In genomic region chr1:175893263-175893662, GRCm38 (mm10) we compare ENCODE assay signal across 23 mouse cellular contexts. TPM values are rescaled to one million over a fixed set of nuclear protein-coding genes. Genes with fewer than 3 reads are reported as not detected.
DNase-seq lines count a peak whose midpoint lies in the region; ATAC-seq and TF ChIP-seq lines count a peak whose summit lies in the region.
"Had no signal": no experiment of that assay in that cellular context is flagged by ENCODE, and none has a peak within 500 bp of the region (broad histone marks: within the 10 kb centered on the region; RNA-seq: fewer than 3 reads in every experiment).

No protein-coding gene starts in this region.

- DNase-seq in heart, adult 11 months: peak; percentile 55
- DNase-seq in lung, adult 18-20 months: no peak
- peak; percentile 11 for DNase-seq in lung, postnatal 0 days (ENCODE audit: low spot score)
- no peak for DNase-seq in lung, postnatal 10 days
- DNase-seq: adrenal gland, adult 2 months; adrenal gland, adult 8-10 months; adrenal gland, postnatal 10 days; adrenal gland, postnatal 14 days; adrenal gland, postnatal 25 days; adrenal gland, postnatal 36 days; B cell, adult 2 months; cerebellum, adult 11 months; cerebellum, adult 11-12 months; cerebellum, adult 18-20 months had no signal

- no peak overlapping the region for H3K9ac ChIP-seq in heart, embryonic 12.5 days
- no peak overlapping the region for H3K9ac ChIP-seq in lung, embryonic 16.5 days (ENCODE audit: low read length)
- no peak overlapping the region for H3K9ac ChIP-seq in lung, postnatal 0 days (replicated peaks; ENCODE audit: low read depth)

- no peak for TF ChIP-seq EP300 in lung, postnatal 0 days (IDR thresholded peaks at IDR 0.05)

- H3K4me1 ChIP-seq in heart, embryonic 12.5 days (replicated peaks): no peaks in the 10 kb centered on the region
- no peaks in the 10 kb centered on the region for H3K4me1 ChIP-seq in lung, embryonic 16.5 days (replicated peaks; ENCODE audit: control insufficient read depth, insufficient read depth, low read length)
- H3K4me1 ChIP-seq in lung, postnatal 0 days (ENCODE audit: insufficient read depth, low read depth, low read length): no peaks in the 10 kb centered on the region

- peaks cover 64% of the 10 kb centered on the region for H3K36me3 ChIP-seq in heart, embryonic 12.5 days
- peaks cover 27% of the 10 kb centered on the region for H3K36me3 ChIP-seq in lung, embryonic 16.5 days (ENCODE audit: control insufficient read depth, insufficient read depth, low read length)
- no peaks in the 10 kb centered on the region for H3K36me3 ChIP-seq in lung, postnatal 0 days (ENCODE audit: insufficient read depth, low read length)

- no peak overlapping the region for H3K27ac ChIP-seq in heart, embryonic 12.5 days (ENCODE audit: poor library complexity, severe bottlenecking)
- H3K27ac ChIP-seq in lung, embryonic 16.5 days (ENCODE audit: low read length): no peak overlapping the region
- peak overlapping the region; percentile 16; the same call in 1 of the 2 replicates for H3K27ac ChIP-seq in lung, postnatal 0 days (ENCODE audit: low read length)

- no peak overlapping the region for H3K4me3 ChIP-seq in heart, embryonic 12.5 days
- H3K4me3 ChIP-seq in lung, embryonic 16.5 days (ENCODE audit: low read length): no peak overlapping the region
- H3K4me3 ChIP-seq in lung, postnatal 0 days (ENCODE audit: low read depth, low read length): no peak overlapping the region

- no peak for TF ChIP-seq CTCF in lung, postnatal 0 days (IDR thresholded peaks at IDR 0.05)

- H3K4me2 ChIP-seq in heart, embryonic 12.5 days: no peak overlapping the region
- H3K4me2 ChIP-seq in lung, embryonic 16.5 days (ENCODE audit: low read depth, low read length): no peak overlapping the region
- H3K4me2 ChIP-seq in lung, postnatal 0 days (replicated peaks; ENCODE audit: low read depth, low read length): no peak overlapping the region

- no peaks in the 10 kb centered on the region for H3K27me3 ChIP-seq in heart, embryonic 12.5 days (replicated peaks)
- no peaks in the 10 kb centered on the region for H3K27me3 ChIP-seq in lung, embryonic 16.5 days (ENCODE audit: control insufficient read depth, insufficient read depth, low read depth, low read length)
- H3K27me3 ChIP-seq in lung, postnatal 0 days (replicated peaks; ENCODE audit: insufficient read depth, low read length): no peaks in the 10 kb centered on the region
- H3K27me3 ChIP-seq: CH12.LX, Patski had no signal

- 85% methylated on average over 6 of the region's 6 CpGs for WGBS in heart, embryonic 12.5 days
- WGBS in lung, embryonic 16.5 days: 67% methylated on average over 6 of the region's 6 CpGs
- 70% methylated on average over 6 of the region's 6 CpGs for WGBS in lung, postnatal 0 days

- no peaks in the 10 kb centered on the region for H3K9me3 ChIP-seq in heart, embryonic 12.5 days (replicated peaks)
- no peaks in the 10 kb centered on the region for H3K9me3 ChIP-seq in lung, embryonic 16.5 days (ENCODE audit: control insufficient read depth, low read length)
- no peaks in the 10 kb centered on the region for H3K9me3 ChIP-seq in lung, postnatal 0 days (ENCODE audit: low read length)
- H3K9me3 ChIP-seq: G1E had no signal

- no peak for ATAC-seq in heart, embryonic 12.5 days (ENCODE audit: insufficient number of reproducible peaks, low FRiP score)
- ATAC-seq in lung, embryonic 16.5 days (ENCODE audit: low read depth): peak; percentile 38; the same call in 1 of the 2 replicates
- peak; percentile 64 for ATAC-seq in lung, postnatal 0 days
- ATAC-seq: activated CD4-positive, CD25-positive, alpha-beta regulatory T cell, adult 4 months; CD4-positive, CD25-positive, alpha-beta regulatory T cell, adult 4 months; Patski had no signal

RNA-seq across cellular contexts. Expression of gene Exo1, which starts 12.9 kb away (rescaled TPM):
- polyA plus RNA-seq in heart, embryonic 12.5 days (2016; fragmentation: Nextera tagmentation; extraction: Ambion mirVana): 44.2 and 47.4 TPM in 2 replicates
- 61.9 and 73.3 TPM in 2 replicates for polyA plus RNA-seq in lung, embryonic 16.5 days (2015; fragmentation: Nextera tagmentation; extraction: Ambion mirVana)
- polyA plus RNA-seq in lung, postnatal 0 days (2015; fragmentation: Nextera tagmentation; extraction: Ambion mirVana): 2.6 and 2.9 TPM in 2 replicates

RNA-seq across cellular contexts. Expression of gene Gm38100, which starts 26.9 kb away (rescaled TPM):
- polyA plus RNA-seq in heart, embryonic 12.5 days (2016; fragmentation: Nextera tagmentation; extraction: Ambion mirVana): not detected in 2 replicates
- polyA plus RNA-seq in lung, embryonic 16.5 days (2015; fragmentation: Nextera tagmentation; extraction: Ambion mirVana): 0.15 TPM in 1 of 2 replicates, not detected in the other
- not detected in 2 replicates for polyA plus RNA-seq in lung, postnatal 0 days (2015; fragmentation: Nextera tagmentation; extraction: Ambion mirVana)
- polyA plus RNA-seq: activated CD4-positive, CD25-positive, alpha-beta regulatory T cell, adult 4 months; adrenal gland, adult 2 months; brain, embryonic 14.5 days; C2C12; CD4-positive, CD25-positive, alpha-beta regulatory T cell, adult 4 months; G1E; Patski had no signal

Comparison
In these comparisons a context has a peak if more than half of its experiments do, and no peak if none do; other contexts are left out.
1. DNase-seq: peak in heart, adult 11 months (single experiment) and lung, postnatal 0 days (single experiment); none in lung, adult 18-20 months (0 of 2) and lung, postnatal 10 days (single experiment).
2. RNA of gene Exo1, which starts 12.9 kb away (polyA plus RNA-seq): 61.9 to 73.3 TPM in lung, embryonic 16.5 days and 44.2 to 47.4 TPM in heart, embryonic 12.5 days; 2.6 to 2.9 TPM in lung, postnatal 0 days; every median in the first group is over 10 times any median in the second.